Comparison of ENCODE assay signal across 24 mouse cellular contexts in the genomic region with DNA sequence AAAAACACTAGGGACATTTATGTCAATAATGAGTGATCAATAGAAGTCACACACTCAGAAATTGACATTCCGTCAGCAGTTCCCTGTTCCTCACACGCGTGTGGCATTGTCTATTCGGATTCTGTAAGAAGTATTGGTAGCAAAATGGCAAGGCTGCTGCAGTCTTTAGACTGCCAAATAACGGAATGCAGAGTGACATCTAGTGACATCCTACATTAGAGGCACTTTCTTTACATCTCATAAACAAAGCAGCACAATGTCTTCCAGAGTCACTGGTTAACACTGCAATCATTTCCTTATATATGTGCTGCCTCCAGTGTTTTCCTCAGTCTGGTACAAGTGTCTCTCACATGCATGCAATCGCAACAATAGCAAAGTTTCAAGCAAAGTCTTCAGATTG.
DNase-seq lines count a peak whose midpoint lies in the region; ATAC-seq and TF ChIP-seq lines count a peak whose summit lies in the region.
"Had no signal": no experiment of that assay in that cellular context is flagged by ENCODE, and none has a peak within 500 bp of the region (broad histone marks: within the 10 kb centered on the region; RNA-seq: fewer than 3 reads in every experiment).

No protein-coding gene starts in this region.

- H3K4me3 ChIP-seq in forebrain, embryonic 14.5 days (ENCODE audit: low read depth, low read length): no peak overlapping the region
- H3K4me3 ChIP-seq in forebrain, embryonic 11.5 days (ENCODE audit: low read depth, low read length): no peak overlapping the region
- H3K4me3 ChIP-seq in layer of hippocampus, adult 2 months: no peak overlapping the region
- H3K4me3 ChIP-seq in midbrain, embryonic 14.5 days (replicated peaks; ENCODE audit: low read depth, low read length): no peak overlapping the region
- no peak overlapping the region for H3K4me3 ChIP-seq in midbrain, embryonic 10.5 days
- H3K4me3 ChIP-seq: hindbrain, embryonic 10.5 days; intestine, embryonic 15.5 days; liver, embryonic 12.5 days; neural tube, embryonic 15.5 days had no signal

- H3K9me3 ChIP-seq in forebrain, embryonic 14.5 days (replicated peaks; ENCODE audit: control insufficient read depth, low read length): no peaks in the 10 kb centered on the region
- no peaks in the 10 kb centered on the region for H3K9me3 ChIP-seq in forebrain, embryonic 11.5 days (ENCODE audit: control insufficient read depth, low read length)
- no peaks in the 10 kb centered on the region for H3K9me3 ChIP-seq in midbrain, embryonic 14.5 days (ENCODE audit: control insufficient read depth, low read length)
- no peaks in the 10 kb centered on the region for H3K9me3 ChIP-seq in midbrain, embryonic 10.5 days (replicated peaks)
- H3K9me3 ChIP-seq: hindbrain, embryonic 10.5 days; intestine, embryonic 15.5 days; liver, embryonic 12.5 days; neural tube, embryonic 15.5 days had no signal

- H3K27me3 ChIP-seq in forebrain, embryonic 14.5 days (replicated peaks; ENCODE audit: control insufficient read depth, insufficient read depth, low read length): no peaks in the 10 kb centered on the region
- H3K27me3 ChIP-seq in forebrain, embryonic 11.5 days (ENCODE audit: control insufficient read depth, insufficient read depth, low read length): no peaks in the 10 kb centered on the region
- no peaks in the 10 kb centered on the region for H3K27me3 ChIP-seq in midbrain, embryonic 14.5 days (ENCODE audit: control insufficient read depth, insufficient read depth, low read length)
- no peaks in the 10 kb centered on the region for H3K27me3 ChIP-seq in midbrain, embryonic 10.5 days (ENCODE audit: low read depth, poor library complexity, severe bottlenecking)
- H3K27me3 ChIP-seq: intestine, embryonic 15.5 days; liver, embryonic 12.5 days; neural tube, embryonic 15.5 days had no signal

- H3K4me2 ChIP-seq in forebrain, embryonic 14.5 days (ENCODE audit: low read length): no peak overlapping the region
- no peak overlapping the region for H3K4me2 ChIP-seq in forebrain, embryonic 11.5 days (ENCODE audit: low read depth, low read length, severe bottlenecking)
- no peak overlapping the region for H3K4me2 ChIP-seq in midbrain, embryonic 14.5 days (ENCODE audit: low read length)
- H3K4me2 ChIP-seq: intestine, embryonic 15.5 days; liver, embryonic 12.5 days; neural tube, embryonic 15.5 days had no signal

- H3K36me3 ChIP-seq in forebrain, embryonic 14.5 days (ENCODE audit: control insufficient read depth, insufficient read depth, low read length): no peaks in the 10 kb centered on the region
- H3K36me3 ChIP-seq in forebrain, embryonic 11.5 days (ENCODE audit: control insufficient read depth, insufficient read depth, low read length): no peaks in the 10 kb centered on the region
- H3K36me3 ChIP-seq in midbrain, embryonic 14.5 days (ENCODE audit: control insufficient read depth, insufficient read depth, low read length): no peaks in the 10 kb centered on the region
- H3K36me3 ChIP-seq in midbrain, embryonic 10.5 days: no peaks in the 10 kb centered on the region
- H3K36me3 ChIP-seq: G1E; hindbrain, embryonic 10.5 days; intestine, embryonic 15.5 days; liver, embryonic 12.5 days; neural tube, embryonic 15.5 days had no signal

- no peak overlapping the region for H3K9ac ChIP-seq in forebrain, embryonic 14.5 days (ENCODE audit: low read length)
- no peak overlapping the region for H3K9ac ChIP-seq in forebrain, embryonic 11.5 days (ENCODE audit: low read length)
- no peak overlapping the region for H3K9ac ChIP-seq in midbrain, embryonic 14.5 days (replicated peaks; ENCODE audit: low read length)
- H3K9ac ChIP-seq: intestine, embryonic 15.5 days; liver, embryonic 12.5 days; liver, postnatal 0 days; neural tube, embryonic 15.5 days had no signal

- no peak for ATAC-seq in forebrain, embryonic 14.5 days
- ATAC-seq in forebrain, embryonic 11.5 days (replicated peaks; ENCODE audit: low FRiP score): no peak
- no peak for ATAC-seq in midbrain, embryonic 14.5 days (ENCODE audit: low FRiP score, low TSS enrichment)
- no peak for ATAC-seq in inflammation-experienced regulatory T-cells, adult 6 months
- ATAC-seq: intestine, embryonic 15.5 days; liver, embryonic 12.5 days; liver, postnatal 0 days had no signal

- 0 out of 2 replicates have a peak, but pooled peaks have one; percentile 8 for TF ChIP-seq CTCF in layer of hippocampus, adult 2 months (conservative IDR thresholded peaks at IDR 0.05)

- no peaks in the 10 kb centered on the region; the same call in 1 of the 2 replicates for H3K4me1 ChIP-seq in forebrain, embryonic 14.5 days (ENCODE audit: control insufficient read depth, insufficient read depth, low read length)
- no peaks in the 10 kb centered on the region for H3K4me1 ChIP-seq in forebrain, embryonic 11.5 days (replicated peaks; ENCODE audit: control insufficient read depth, insufficient read depth, low read length)
- no peaks in the 10 kb centered on the region for H3K4me1 ChIP-seq in midbrain, embryonic 14.5 days (ENCODE audit: control insufficient read depth, insufficient read depth, low read length)
- peaks cover 6% of the 10 kb centered on the region; the same call in 1 of the 2 replicates for H3K4me1 ChIP-seq in midbrain, embryonic 10.5 days
- H3K4me1 ChIP-seq: hindbrain, embryonic 10.5 days; intestine, embryonic 15.5 days; liver, embryonic 12.5 days; neural tube, embryonic 15.5 days had no signal

- H3K27ac ChIP-seq in forebrain, embryonic 14.5 days (ENCODE audit: low read depth, low read length): no peak overlapping the region
- no peak overlapping the region for H3K27ac ChIP-seq in forebrain, embryonic 11.5 days (ENCODE audit: low read depth, low read length)
- no peak overlapping the region for H3K27ac ChIP-seq in layer of hippocampus, adult 2 months
- H3K27ac ChIP-seq in midbrain, embryonic 14.5 days (replicated peaks; ENCODE audit: low read depth, low read length): no peak overlapping the region
- no peak overlapping the region for H3K27ac ChIP-seq in midbrain, embryonic 10.5 days (replicated peaks)
- H3K27ac ChIP-seq: hindbrain, embryonic 10.5 days; intestine, embryonic 15.5 days; liver, embryonic 12.5 days; neural tube, embryonic 15.5 days had no signal

- 77% methylated on average over 6 of the region's 6 CpGs for WGBS in forebrain, embryonic 14.5 days
- WGBS in forebrain, embryonic 11.5 days: 87% methylated on average over 6 of the region's 6 CpGs
- 73% methylated on average over 6 of the region's 6 CpGs for WGBS in midbrain, embryonic 14.5 days
- 90% methylated on average over 6 of the region's 6 CpGs for WGBS in midbrain, embryonic 10.5 days

- peak; percentile 51 for DNase-seq in forebrain, embryonic 14.5 days (ENCODE audit: low spot score)
- DNase-seq in forebrain, embryonic 11.5 days (ENCODE audit: low spot score): no peak
- DNase-seq in layer of hippocampus, adult 2 months (ENCODE audit: low spot score in 2 of 2): no peak
- no peak for DNase-seq in layer of hippocampus, adult 8-10 months (ENCODE audit: low spot score in 2 of 2)
- DNase-seq in midbrain, embryonic 14.5 days: peak; percentile 50
- no peak for DNase-seq in midbrain, embryonic 10.5 days (ENCODE audit: low spot score)
- DNase-seq: adrenal gland, adult 8-10 months; cerebellum, adult 11 months; cerebellum, adult 9-10 months; cerebellum, postnatal 36 days; gastrocnemius, postnatal 14 days; heart, postnatal 14 days; kidney, adult 2 months; kidney, postnatal 36 days; layer of hippocampus, postnatal 36 days; left cerebral cortex, postnatal 4 days; liver, postnatal 0 days; thymus, postnatal 4 days had no signal

Comparison
In these comparisons a context has a peak if more than half of its experiments do, and no peak if none do; other contexts are left out.
1. DNase-seq: peak in forebrain, embryonic 14.5 days (single experiment) and midbrain, embryonic 14.5 days (single experiment); none in forebrain, embryonic 11.5 days (single experiment), layer of hippocampus, adult 2 months (0 of 2), layer of hippocampus, adult 8-10 months (0 of 2) and midbrain, embryonic 10.5 days (single experiment).